Mouse (Mus musculus): Measurements from ENCODE around the gene Ccdc154. TPM values are rescaled to one million over a fixed set of nuclear protein-coding genes. Genes with fewer than 3 reads are reported as not detected.

Gene Ccdc154
- polyA plus RNA-seq, 1 experiment from 2014 or later: not detected

Other genes starting within 250 kb of the Ccdc154 start
- 32.1 and 39.3 TPM in 2 replicates for gene Mapk8ip3, start 225.5 kb upstream of the Ccdc154 start, polyA plus RNA-seq (2016; fragmentation: Nextera tagmentation; extraction: Ambion mirVana)
- 369 and 370 TPM in 2 replicates for gene Jpt2, start 201.8 kb upstream of the Ccdc154 start, polyA plus RNA-seq (2016; fragmentation: Nextera tagmentation; extraction: Ambion mirVana)
- gene Cramp1l, start 146.7 kb upstream of the Ccdc154 start, polyA plus RNA-seq (2016; fragmentation: Nextera tagmentation; extraction: Ambion mirVana): 10.4 and 10.8 TPM in 2 replicates
- gene Ift140, start 146.4 kb upstream of the Ccdc154 start, polyA plus RNA-seq (2016; fragmentation: Nextera tagmentation; extraction: Ambion mirVana): 24.2 and 30.0 TPM in 2 replicates
- 11.3 and 15.3 TPM in 2 replicates for gene Tmem204, start 78.9 kb upstream of the Ccdc154 start, polyA plus RNA-seq (2016; fragmentation: Nextera tagmentation; extraction: Ambion mirVana)
- 60.6 and 60.7 TPM in 2 replicates for gene Telo2, start 46.5 kb upstream of the Ccdc154 start, polyA plus RNA-seq (2016; fragmentation: Nextera tagmentation; extraction: Ambion mirVana)
- gene Ptx4, start 41.7 kb upstream of the Ccdc154 start, polyA plus RNA-seq (2016; fragmentation: Nextera tagmentation; extraction: Ambion mirVana): 0.18 and 0.23 TPM in 2 replicates
- 21.3 and 26.5 TPM in 2 replicates for gene Clcn7, start 29.1 kb upstream of the Ccdc154 start, polyA plus RNA-seq (2016; fragmentation: Nextera tagmentation; extraction: Ambion mirVana)
- not detected in 2 replicates for gene Gm38655, start 13.0 kb downstream of the Ccdc154 start, polyA plus RNA-seq (2016; fragmentation: Nextera tagmentation; extraction: Ambion mirVana)
- 36.0 and 38.5 TPM in 2 replicates for gene BC003965, start 22.1 kb downstream of the Ccdc154 start, polyA plus RNA-seq (2016; fragmentation: Nextera tagmentation; extraction: Ambion mirVana)
- gene Unkl, start 25.9 kb downstream of the Ccdc154 start, polyA plus RNA-seq (2016; fragmentation: Nextera tagmentation; extraction: Ambion mirVana): 9.1 and 10.0 TPM in 2 replicates
- gene Gnptg, start 77.7 kb downstream of the Ccdc154 start, polyA plus RNA-seq (2016; fragmentation: Nextera tagmentation; extraction: Ambion mirVana): 34.6 and 35.0 TPM in 2 replicates
- 74.6 and 76.6 TPM in 2 replicates for gene Tsr3, start 77.7 kb downstream of the Ccdc154 start, polyA plus RNA-seq (2016; fragmentation: Nextera tagmentation; extraction: Ambion mirVana)
- 0.49 and 0.93 TPM in 2 replicates for gene Baiap3, start 93.9 kb downstream of the Ccdc154 start, polyA plus RNA-seq (2016; fragmentation: Nextera tagmentation; extraction: Ambion mirVana)
- 974 and 998 TPM in 2 replicates for gene Ube2i, start 112.2 kb downstream of the Ccdc154 start, polyA plus RNA-seq (2016; fragmentation: Nextera tagmentation; extraction: Ambion mirVana)
- gene Prss34, start 135.9 kb downstream of the Ccdc154 start, polyA plus RNA-seq (2016; fragmentation: Nextera tagmentation; extraction: Ambion mirVana): not detected in 2 replicates
- gene Prss28, start 146.2 kb downstream of the Ccdc154 start, polyA plus RNA-seq (2016; fragmentation: Nextera tagmentation; extraction: Ambion mirVana): not detected in 2 replicates
- gene Prss29, start 156.2 kb downstream of the Ccdc154 start, polyA plus RNA-seq (2016; fragmentation: Nextera tagmentation; extraction: Ambion mirVana): not detected in 2 replicates
- not detected in 2 replicates for gene Tpsab1, start 183.1 kb downstream of the Ccdc154 start, polyA plus RNA-seq (2016; fragmentation: Nextera tagmentation; extraction: Ambion mirVana)
- not detected in 2 replicates for gene Tpsb2, start 203.8 kb downstream of the Ccdc154 start, polyA plus RNA-seq (2016; fragmentation: Nextera tagmentation; extraction: Ambion mirVana)
- gene Tpsg1, start 206.8 kb downstream of the Ccdc154 start, polyA plus RNA-seq (2016; fragmentation: Nextera tagmentation; extraction: Ambion mirVana): not detected in 2 replicates

Data from limb, embryonic 10.5 days (tissue).